Mouse (Mus musculus) gastrocnemius, postnatal 25 days (tissue): ENCODE results near the gene Timm8b. TPM values are rescaled to one million over a fixed set of nuclear protein-coding genes. Genes with fewer than 3 reads are reported as not detected.

ENCODE experiments used
- DNase-seq: peaks from one replicate; pipeline ENCODE4 v3.0.0; 2022
- long read RNA-seq, 2 experiments: library from polyadenylated mRNA; stranded (forward); transcript quantifications; one replicate each; pipeline ENCODE4 v2.0.0; 2021
- total RNA-seq, 2 experiments: library from RNA; stranded (reverse); gene quantifications; 1 replicate in 1 of 2; 2 replicates in 1 of 2; pipeline ENCODE4 v1.2.3; 2021

Timm8b gene
- total RNA-seq = 100 to 1,000 TPM; 182 to 200 TPM
- long read RNA-seq, experiment 1, transcript Timm8b-201 (2 exons, 518 nt) = major isoform, 495 of 503 reads
- long read RNA-seq, experiment 1, partial matches to known transcripts = 7 of 503 reads
- long read RNA-seq, experiment 1, other reads (novel, unspliced or antisense) = 1 of 503 reads
- long read RNA-seq, experiment 2, transcript Timm8b-201 (2 exons, 518 nt) = major isoform, 313 of 315 reads
- long read RNA-seq, experiment 2, partial matches to known transcripts = 2 of 315 reads
- long read RNA-seq, experiment 2, other reads (novel, unspliced or antisense) = 0 of 315 reads

DNA sequence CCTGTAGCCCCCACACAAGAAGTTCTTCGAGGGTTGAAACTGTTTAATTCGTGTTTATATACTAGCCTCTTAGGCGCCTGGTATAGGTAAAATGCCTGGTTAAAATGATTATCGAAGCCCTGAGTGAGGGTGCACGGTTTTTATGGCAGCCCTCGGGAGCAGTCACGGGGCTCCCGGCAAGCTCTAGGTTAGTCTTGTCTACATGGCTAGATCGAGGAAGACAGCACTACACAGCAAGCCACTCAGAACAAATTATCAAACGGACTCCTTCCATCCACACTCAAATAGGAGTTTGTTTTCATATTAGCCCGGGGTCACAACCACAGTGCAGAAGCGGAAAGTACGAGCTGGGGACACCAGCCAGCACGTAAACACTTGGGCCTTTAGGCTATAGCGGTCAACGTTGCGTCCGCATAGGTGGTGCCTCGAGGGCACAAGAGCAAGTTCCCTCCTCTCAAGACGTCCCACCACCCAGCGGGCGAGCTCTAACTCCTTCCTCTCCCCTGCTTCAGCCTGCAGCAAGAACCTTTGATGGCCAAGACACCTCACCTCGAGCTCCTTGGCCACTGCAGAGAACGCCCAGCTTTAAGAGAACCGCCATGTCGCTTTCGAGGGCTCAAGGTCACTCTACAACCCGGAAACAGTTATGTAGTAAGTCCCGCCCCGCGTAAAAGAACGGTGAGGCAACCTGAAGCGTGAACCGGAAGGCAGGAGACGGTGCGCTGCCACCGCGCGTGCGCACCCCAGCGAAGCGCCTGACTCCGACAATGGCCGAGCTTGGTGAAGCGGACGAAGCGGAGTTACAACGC lies at the start of gene Timm8b, which contains the start of gene Sdhd:
TSS of gene Timm8b (plus strand) at position 722 of the 809 bp plus-strand sequence.
TSS of gene Sdhd (minus strand) at position 624 of the 809 bp plus-strand sequence.
- peak; percentile 92 for DNase-seq

DNA sequence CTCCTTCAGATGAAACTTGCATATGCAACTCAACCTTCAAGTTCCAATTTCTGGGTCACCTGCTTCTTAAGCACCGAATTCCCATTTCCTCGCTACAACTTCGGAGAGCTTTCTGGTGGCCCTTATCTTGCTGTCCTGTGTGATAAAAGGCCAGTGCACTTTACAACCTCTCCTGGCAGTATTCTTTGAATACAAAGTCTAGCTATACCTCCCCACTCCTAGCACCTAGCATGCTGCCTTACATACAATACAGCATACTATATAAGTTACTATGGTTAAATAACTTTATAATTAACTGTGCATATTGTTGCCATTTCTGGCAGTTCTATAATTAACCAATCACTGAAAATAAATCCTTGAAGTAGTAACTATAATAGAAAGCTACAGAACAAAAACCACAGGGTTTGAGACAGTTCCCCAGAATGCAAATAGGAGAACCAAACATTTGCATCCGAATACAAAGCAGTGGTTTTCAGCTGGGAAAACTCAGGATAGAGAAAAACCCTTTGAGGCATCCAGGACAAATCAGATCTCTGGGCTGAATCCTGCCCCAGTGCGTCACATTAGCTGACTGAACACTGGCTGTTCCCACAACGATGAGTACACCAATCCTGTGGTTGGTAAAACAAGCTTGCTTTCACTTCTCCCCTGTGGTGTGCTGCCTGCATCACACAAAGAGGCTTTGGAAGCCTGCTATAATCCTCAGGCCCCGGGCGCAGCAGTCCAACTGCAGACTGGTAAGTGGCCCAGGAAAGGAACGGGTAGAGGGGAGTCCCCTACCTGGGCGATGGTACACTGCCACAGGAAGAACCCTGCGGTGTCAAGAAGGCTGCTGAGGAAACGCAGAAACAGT lies 49.2 kb upstream of the Timm8b start, which contains the start of gene Il18:
TSS of gene Il18 (plus strand) at position 587 of the 853 bp plus-strand sequence.
- DNase-seq = peak; percentile 27

DNA sequence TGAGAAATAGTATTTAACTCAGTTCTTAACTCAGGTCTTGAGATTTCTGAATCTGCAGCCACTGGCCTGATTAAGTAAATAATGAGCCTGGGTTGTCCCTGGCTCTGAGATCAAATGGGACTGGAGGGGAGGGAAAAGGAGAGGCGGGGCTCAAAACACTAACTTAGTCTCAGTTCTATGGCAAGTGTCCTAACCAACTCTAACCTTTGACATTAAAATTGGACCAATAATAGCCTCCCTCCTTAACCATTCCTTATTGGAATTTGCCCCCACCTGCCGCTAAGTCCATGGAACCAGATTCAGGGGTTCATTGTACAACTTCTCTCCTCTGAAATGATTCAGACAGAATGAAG lies 48.6 kb upstream of the Timm8b start, which contains the start of gene Bco2:
TSS of gene Bco2 (minus strand) at position 88 of the 353 bp plus-strand sequence.
- no peak for DNase-seq

DNA sequence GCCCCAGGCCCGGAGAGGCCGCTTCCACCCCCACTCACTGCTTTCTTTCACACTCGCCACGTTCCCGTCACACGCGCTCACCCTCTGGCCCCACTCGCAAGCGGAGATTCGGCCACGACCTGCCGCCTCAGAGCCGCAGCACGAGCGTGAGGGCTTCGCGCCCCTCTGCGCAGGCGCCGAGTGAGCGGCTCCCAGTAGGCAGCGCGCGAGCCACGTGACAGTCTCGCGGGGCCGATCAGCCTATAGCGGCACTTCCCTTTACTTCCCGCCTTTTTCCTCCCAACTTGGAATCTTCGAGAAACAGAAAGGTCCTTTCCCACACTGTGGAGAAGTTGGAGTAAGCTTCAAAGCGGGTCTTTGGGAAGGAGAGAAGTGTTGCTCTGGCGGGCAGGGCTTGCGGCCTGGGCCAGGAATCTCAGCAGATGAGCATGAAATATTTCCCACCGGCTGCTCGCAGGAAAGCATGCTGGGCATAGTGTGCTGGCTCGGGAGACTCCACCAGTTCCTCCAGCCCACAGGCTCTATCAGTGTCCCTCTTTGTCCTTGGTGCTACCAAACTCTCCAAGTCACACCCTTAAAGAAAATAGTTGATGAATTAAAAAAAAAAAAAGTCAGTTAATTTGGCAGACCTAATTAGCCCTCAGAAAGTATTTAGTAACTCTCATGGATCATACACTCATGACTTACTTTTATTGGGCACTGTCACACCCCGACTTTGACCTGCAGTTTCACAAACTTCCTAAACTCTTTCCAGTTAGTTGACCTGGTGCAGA lies 42.4 kb upstream of the Timm8b start, which contains the start of gene Tex12:
TSS of gene Tex12 (minus strand) at position 181 of the 773 bp plus-strand sequence.
- DNase-seq = no peak

DNA sequence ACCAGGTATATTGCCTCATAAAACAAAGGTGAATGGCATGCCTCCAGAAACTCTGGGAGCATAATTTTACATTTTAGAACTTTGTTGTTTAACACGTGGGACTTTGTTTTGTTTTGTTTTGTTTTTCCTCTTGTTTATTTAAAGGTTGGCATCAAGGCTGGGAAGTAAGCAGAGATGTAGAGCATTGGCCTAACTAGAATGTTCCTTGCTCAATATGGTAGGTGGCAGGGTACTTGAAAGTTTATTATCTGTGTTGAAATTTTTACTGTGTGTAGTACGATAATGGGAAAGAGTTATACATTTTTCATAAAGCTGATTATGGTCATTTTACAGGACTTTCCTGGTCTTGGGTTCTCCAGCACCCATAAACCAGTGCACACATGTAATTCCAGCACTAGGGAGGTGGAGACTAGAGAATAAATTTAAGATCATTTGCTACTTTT lies 41.8 kb upstream of the Timm8b start:
- no peak for DNase-seq

DNA sequence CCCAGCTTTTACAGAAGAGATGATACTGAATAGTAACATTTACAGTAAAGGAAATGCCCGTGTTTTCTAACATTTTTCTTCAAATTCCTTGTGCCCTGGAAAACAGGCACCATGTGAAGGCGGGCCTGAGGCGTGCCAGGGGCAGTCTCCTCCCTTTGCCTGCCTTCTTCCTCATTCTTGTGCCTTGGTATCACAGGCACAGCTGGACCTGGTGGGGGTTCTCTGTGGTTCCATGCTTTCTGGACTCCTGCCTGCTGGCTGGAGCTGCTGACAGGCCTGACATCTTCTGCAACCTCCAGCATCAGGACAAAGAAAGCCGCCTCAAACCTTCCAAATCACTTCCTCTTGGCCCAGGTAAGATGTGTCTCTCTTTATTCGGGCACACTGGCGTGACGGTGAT lies 38.5 kb upstream of the Timm8b start:
- DNase-seq = no peak

DNA sequence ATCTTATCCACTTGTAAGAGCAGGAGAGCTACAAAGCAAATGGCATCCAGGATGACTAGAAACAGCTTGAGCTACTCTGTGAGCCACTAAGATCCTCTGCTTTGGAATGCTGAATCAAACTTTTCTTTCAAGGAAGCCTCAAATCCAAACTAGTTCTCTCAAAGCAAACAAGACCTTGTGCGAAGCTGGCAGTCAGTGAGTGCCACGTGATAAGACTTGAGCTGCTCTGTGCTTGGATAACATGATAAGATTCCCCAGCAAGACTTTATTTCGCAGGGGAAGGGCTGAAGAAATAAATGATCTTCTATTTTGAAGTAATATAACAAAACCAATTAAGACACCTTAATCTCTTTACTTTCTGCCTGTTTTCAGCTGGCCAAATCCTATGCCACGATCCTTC lies 37.8 kb upstream of the Timm8b start:
- DNase-seq = no peak

DNA sequence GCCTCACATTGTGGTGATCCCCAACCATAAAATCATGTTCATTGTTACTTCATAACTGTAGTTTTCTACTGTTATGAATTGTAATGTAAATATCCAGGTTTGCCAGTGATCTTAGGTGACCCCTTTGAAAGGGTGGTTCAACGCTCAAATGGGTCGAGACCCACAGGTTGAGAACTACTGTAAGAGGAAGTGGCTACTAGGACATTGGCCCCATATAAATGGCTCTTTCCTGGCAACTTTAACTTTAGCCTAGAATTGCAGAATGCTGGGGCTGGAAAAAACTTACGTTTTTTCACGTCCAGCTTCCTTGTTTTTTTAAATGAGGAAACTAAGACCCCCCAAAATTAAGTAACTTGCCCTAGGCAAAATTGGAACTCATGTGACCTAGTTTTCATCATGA lies 36.3 kb upstream of the Timm8b start:
- no peak for DNase-seq

DNA sequence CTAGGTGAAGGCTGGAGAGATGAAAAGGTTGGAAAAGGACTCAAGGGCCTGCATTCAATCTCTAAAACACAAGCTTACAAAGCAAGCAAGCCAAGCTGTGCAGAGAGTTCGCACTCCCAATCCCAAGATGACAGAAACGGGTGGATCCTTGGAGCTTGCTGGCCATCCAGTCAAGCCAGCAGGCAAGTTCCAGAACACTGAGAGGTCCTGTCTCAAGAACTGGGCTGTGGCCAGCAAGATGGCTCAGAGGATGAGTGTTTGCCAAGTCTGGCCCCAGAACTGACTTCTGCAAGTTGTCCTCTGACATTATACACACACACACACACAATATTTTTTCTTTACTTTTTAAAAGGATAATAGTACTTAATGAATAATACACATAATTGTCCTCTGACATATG lies 35.8 kb upstream of the Timm8b start:
- peak; percentile 26 for DNase-seq

DNA sequence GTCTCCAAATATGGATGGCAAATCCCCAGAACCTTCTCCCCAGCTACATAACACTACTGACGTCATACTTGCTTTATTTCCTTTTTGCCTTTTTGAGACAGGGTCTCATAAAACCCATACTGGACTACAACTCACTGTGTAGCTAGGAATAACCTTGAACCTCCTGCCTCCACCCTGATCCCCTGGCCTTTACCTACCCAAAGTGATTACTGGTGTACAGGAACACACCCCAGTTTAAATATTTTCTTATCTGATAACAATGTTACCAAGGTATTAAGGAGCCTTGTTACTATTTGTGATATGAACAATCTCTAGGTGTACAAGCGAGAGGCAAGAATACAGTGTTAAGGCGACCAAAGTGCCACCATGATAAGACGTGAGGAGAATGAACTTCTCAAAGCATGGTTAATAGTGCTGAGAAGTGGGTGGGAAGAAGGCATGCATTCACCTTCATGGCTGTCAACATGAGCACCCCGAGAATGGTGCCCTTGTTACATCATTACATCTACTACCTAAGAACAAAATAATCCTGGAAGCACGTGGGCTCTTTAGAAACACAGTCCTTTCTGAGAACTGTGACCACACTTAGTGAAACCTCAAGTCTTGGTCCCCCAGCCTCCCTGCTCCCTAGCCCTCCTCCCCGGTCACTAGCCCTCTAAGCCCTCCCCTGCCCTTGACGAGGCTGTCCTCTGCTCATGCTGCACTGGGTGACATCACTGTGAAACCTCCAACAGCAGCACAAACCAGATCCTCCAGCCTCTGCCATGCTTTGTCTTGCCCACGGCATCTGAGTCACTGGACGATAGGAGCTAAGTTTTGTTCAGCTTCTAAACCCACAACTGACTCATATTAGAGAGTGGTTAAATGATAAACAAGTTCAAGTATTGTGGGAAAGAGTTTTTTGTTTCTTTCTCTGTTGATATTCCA lies 33.8 kb upstream of the Timm8b start:
- no peak for DNase-seq

DNA sequence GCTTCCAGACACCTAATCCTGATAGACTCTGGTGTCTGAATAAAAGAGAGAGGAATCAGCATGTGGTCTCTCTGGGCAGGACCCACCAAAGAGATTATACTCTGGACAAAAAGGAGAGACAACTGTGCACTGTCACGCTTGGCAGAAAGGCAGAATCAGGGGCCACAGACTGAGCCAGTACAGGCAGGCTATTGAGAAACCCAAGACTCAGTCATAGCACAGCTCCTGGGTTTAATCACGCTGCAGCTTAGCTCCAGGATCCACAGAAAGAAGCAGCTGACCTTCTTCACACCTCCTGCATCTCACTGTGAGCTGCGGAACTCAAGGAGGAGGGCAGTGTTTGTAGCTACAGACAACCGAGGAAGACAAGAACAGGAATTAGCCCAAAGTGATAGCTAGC lies 23.3 kb upstream of the Timm8b start:
- DNase-seq = no peak

DNA sequence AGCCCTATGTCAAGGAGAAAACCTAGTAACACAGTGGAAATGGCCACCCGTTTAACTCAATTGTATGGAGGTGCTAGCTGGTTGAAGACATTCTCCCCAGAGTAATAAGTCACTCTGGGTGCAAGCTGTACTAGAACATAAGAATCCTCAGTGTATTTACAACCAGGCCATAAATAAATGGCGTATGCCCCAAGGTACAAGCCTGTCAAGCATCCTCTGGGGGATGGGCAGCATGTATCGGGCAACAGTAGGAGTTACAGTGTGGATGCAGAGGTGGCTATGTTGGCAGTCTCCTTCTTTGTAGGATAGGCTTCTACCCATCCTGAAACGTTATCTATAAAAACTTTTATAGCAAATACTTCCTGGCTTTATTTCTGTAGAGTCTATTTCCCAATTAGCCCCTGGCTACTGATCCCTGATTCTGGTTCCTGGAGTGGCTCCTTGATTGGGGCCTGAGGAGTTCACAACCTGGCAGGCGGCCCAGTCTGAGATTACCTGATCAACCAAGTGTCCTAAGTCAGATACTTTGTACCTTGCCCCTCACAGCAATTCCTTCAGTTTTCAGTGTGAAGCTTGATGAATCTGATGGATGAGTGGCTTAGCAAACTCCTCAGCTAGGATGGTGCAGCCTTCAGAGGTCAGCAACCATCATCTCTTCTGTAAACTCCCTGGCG lies 18.4 kb upstream of the Timm8b start:
- DNase-seq = no peak

DNA sequence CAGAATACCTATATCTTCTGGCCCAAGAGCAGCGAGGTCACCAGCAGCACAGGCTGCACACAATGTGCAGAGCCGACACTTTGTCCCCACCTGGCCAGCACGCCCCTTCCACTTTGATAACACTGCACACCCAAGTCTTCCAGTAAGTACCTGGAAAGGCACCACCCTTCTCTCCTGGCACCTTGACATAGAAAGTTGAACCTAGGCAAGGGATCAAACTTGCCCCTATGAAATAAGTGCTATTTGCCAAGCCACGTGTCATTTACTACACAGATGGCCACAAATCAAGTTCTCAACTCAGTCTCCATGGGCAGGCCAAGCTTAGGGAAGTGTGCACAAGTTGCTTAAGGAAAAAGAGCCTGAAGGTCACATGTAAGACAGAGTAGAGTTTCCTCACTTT lies 16.8 kb upstream of the Timm8b start:
- no peak for DNase-seq

DNA sequence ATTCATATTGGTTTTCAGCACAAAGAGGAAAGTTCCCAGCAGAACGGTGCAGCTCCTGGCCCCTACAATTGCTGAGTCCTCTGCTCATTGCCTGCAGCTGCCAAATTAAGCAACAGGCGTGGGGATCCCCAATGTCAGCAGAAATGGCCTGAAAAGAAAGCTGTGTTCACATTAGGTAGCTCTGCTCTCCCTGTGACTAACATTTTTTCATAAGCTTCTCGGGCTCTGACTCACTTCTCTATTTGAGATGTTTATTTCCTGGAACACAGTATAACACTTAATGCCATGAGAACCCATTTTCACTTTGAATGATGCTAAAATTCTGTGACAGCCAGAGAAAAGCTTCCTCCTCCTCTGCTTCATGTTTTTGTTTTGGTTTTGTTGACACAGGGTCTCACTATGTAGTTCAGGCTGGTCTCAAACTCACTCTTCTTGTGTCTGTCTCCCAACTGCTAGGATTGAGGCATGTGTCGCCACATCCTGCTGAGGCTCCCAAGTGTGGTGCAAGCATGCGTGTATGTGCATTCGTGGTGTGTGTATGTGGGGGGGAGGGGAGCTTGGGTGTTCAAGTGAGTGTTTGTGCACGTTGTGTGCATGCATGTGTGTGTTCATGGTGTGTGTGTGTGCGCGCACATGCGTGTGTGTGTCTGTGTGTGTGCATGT lies 12.7 kb upstream of the Timm8b start:
- peak; percentile 15 for DNase-seq

DNA sequence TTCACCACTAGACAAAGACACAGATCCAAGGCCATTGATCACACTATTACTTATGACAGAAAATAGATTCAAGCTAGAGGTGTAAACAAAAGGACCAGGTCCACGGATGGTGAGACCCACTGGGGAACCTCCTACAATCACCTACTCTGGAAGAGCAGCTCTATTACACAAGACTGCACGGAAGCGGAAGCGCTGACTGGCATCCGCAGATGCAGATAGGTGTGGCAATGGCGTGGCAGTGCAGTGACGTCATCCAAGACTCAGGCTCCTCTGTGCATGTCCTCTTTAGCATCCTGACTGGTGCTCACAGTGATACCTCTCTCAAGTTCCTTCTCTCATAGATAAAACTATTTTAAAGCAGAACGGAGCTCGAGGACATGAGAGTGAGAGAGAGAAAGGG lies 10.8 kb upstream of the Timm8b start:
- DNase-seq = no peak

DNA sequence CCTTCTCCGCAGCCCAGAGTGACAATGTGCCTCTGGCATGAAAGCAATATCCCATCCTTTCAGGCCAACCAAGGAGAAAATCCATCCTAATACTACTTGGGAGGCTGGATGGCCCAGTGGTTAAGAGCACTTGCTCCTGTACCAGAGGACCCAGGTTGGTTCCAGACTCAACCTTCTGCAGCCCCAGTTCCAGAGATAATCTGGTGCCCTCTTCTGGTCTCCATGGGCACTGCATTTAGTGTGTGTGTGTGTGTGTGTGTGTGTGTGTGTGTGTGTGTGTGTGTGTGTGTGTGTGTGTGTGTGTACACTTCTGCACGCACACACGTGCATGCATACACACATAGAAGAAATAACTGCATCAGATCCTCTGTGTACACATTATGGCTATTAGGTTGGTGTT lies 10.2 kb upstream of the Timm8b start:
- DNase-seq = no peak

DNA sequence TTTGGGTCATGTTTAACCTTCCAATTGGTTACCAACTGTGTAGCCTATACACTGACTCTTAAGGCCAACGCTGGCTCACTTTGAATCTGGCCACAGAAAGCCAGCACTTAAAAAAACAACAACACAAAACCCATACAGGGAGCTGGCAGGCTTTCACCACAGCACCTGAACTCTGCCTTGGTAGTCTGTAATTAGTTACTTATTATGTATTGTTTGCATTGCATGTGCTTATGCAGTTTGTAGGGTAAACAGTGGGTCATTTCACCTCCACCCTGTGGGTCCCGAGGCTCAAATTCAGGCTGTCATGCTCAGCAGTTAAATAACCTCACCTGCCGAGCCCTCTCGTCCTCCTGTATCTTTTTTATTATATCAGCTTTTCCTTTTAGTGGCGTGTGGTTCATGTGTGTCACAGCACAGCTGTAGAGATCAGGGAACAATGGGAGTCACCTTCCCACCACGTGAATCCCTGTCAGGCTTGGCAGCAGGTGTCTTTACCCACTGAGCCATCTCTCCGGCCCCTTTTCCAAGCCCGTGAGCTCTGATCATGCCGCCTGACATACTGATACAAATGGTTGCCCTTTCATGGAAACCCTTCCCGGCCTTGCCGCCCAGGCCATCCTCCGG lies 8.8 kb upstream of the Timm8b start:
- no peak for DNase-seq

DNA sequence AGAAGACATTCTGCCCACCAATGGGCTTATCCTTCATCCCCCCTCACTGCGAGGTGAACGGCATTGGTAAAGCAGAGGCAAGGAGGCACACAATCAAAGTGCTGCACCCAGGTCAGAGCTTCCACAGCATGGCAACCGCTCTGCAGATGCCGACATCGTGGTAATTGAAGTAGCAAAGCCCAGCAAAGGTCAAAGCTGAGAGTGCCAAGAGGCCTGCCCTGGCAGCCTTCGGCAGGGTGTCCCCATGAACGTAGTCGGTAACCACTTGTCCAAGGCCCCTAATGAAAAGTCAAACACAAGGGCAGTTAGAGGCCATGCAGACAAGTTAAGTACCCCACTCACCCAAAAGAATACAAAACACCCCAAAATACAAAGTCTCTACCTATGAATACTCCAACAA lies 6.7 kb upstream of the Timm8b start:
- DNase-seq = peak; percentile 61

DNA sequence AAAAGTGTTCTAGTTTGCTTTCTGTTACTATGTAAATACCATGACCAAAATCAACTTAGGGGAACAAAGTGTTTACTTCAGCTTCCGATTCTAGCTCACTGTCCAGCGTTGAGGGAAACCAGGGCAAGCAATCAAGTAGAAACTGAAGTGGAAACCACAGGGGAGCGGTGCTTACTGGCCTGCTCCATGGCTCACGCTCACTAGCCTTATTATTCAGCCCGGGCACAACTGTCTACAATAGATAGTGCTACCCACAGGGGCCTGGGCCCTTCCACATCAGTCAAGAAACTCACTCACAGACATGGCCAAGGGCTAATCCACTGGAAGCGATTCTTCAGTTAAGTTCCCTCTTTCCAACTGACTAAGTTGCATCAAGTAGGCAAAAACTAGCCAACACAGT lies 2.2 kb upstream of the Timm8b start:
- no peak for DNase-seq
